Comparison of ENCODE assay signal across 8 mouse cellular contexts in genomic region chr12:78910684-78911461, GRCm38 (mm10). TPM values are rescaled to one million over a fixed set of nuclear protein-coding genes. Genes with fewer than 3 reads are reported as not detected.
DNase-seq lines count a peak whose midpoint lies in the region; TF ChIP-seq lines count a peak whose summit lies in the region.

No protein-coding gene starts in this region.

- TF ChIP-seq CTCF in bone marrow macrophage, adult 2 months (IDR thresholded peaks at IDR 0.05; ENCODE audit: low read depth, low read length) = no peak

- no peaks in the 10 kb centered on the region for H3K36me3 ChIP-seq in hindbrain, embryonic 10.5 days
- H3K36me3 ChIP-seq in midbrain, embryonic 10.5 days = no peaks in the 10 kb centered on the region

- WGBS in hindbrain, embryonic 10.5 days = 11% methylated on average over 16 of the region's 16 CpGs
- WGBS in midbrain, embryonic 10.5 days = 11% methylated on average over 16 of the region's 16 CpGs

- TF ChIP-seq POLR2A in bone marrow macrophage, adult 2 months (IDR thresholded peaks at IDR 0.05; ENCODE audit: borderline replicate concordance, low read depth, low read length) = no peak

- H3K27ac ChIP-seq in bone marrow macrophage, adult 2 months (ENCODE audit: insufficient read depth, low read depth, low read length) = no peak overlapping the region
- peak overlapping the region; percentile 53; the same call in 1 of the 2 replicates for H3K27ac ChIP-seq in hindbrain, embryonic 10.5 days
- peak overlapping the region; percentile 35; the same call in 1 of the 2 replicates for H3K27ac ChIP-seq in midbrain, embryonic 10.5 days (replicated peaks)

- peak overlapping the region; percentile 28; the same call in 1 of the 2 replicates for H3K4me3 ChIP-seq in bone marrow macrophage, adult 2 months (ENCODE audit: insufficient read depth, low read length)
- H3K4me3 ChIP-seq in hindbrain, embryonic 10.5 days = peak overlapping the region; percentile 55
- peak overlapping the region; percentile 53 for H3K4me3 ChIP-seq in midbrain, embryonic 10.5 days

- H3K27me3 ChIP-seq in hindbrain, embryonic 10.5 days (ENCODE audit: insufficient read depth, poor library complexity, severe bottlenecking) = peaks cover 90% of the 10 kb centered on the region
- peaks cover 91% of the 10 kb centered on the region for H3K27me3 ChIP-seq in midbrain, embryonic 10.5 days (ENCODE audit: low read depth, poor library complexity, severe bottlenecking)

- H3K4me1 ChIP-seq in bone marrow macrophage, adult 2 months (ENCODE audit: control insufficient read depth, insufficient read depth, low read length) = peaks cover 13% of the 10 kb centered on the region
- H3K4me1 ChIP-seq in hindbrain, embryonic 10.5 days (replicated peaks) = peaks cover 20% of the 10 kb centered on the region
- H3K4me1 ChIP-seq in midbrain, embryonic 10.5 days = peaks cover 30% of the 10 kb centered on the region

- H3K9me3 ChIP-seq in hindbrain, embryonic 10.5 days = no peaks in the 10 kb centered on the region
- H3K9me3 ChIP-seq in midbrain, embryonic 10.5 days (replicated peaks) = 0 out of 2 replicates have a peak, but pooled peaks cover 3% of the 10 kb centered on the region

- DNase-seq in ES-CJ7 (ENCODE audit: low read depth, low spot score) = peak; percentile 31
- peak; percentile 27 for DNase-seq in hindbrain, embryonic 10.5 days (ENCODE audit: low spot score)
- DNase-seq in midbrain, embryonic 10.5 days (ENCODE audit: low spot score) = peak; percentile 29
- no peak for DNase-seq in layer of hippocampus, adult 8-10 months (ENCODE audit: low spot score in 2 of 2)
- DNase-seq in natural killer cell, adult 2 months (ENCODE audit: low spot score in 2 of 2) = no peak
- DNase-seq in kidney, adult 11 months = no peak
- DNase-seq in gastrocnemius, adult 18-20 months (ENCODE audit: low spot score) = no peak

RNA-seq across cellular contexts. Expression of gene Plek2, which starts 4.1 kb away (rescaled TPM):
- not detected in 2 replicates for polyA plus RNA-seq in bone marrow macrophage, adult 2 months (2012; ENCODE audit: insufficient read depth, insufficient read length, missing spikeins)
- 1.9 and 2.6 TPM in 2 replicates for polyA plus RNA-seq in hindbrain, embryonic 10.5 days (2016; fragmentation: Nextera tagmentation; extraction: Ambion mirVana)
- 2.0 and 2.2 TPM in 2 replicates for polyA plus RNA-seq in midbrain, embryonic 10.5 days (2016; fragmentation: Nextera tagmentation; extraction: Ambion mirVana)
- total RNA-seq in layer of hippocampus, adult 8-10 months (2022) = under 1 TPM in 3 of 4 experiments, not detected in 1; 0.21 to 0.49 (median 0.34) TPM
- under 1 TPM in 1 of 2 experiments, not detected in 1; 0.14 TPM for total RNA-seq in gastrocnemius, adult 18-20 months (2021)

RNA-seq across cellular contexts. Expression of gene Eif2s1, which starts 49.3 kb away (rescaled TPM):
- 40.7 and 44.0 TPM in 2 replicates for polyA plus RNA-seq in bone marrow macrophage, adult 2 months (2012; ENCODE audit: insufficient read depth, insufficient read length, missing spikeins)
- 217 and 297 TPM in 2 replicates for polyA plus RNA-seq in hindbrain, embryonic 10.5 days (2016; fragmentation: Nextera tagmentation; extraction: Ambion mirVana)
- polyA plus RNA-seq in midbrain, embryonic 10.5 days (2016; fragmentation: Nextera tagmentation; extraction: Ambion mirVana) = 270 and 310 TPM in 2 replicates
- 10 to 100 TPM; 46.6 to 56.8 (median 50.9) TPM for total RNA-seq in layer of hippocampus, adult 8-10 months (2022)
- total RNA-seq in gastrocnemius, adult 18-20 months (2021) = 10 to 100 TPM; 37.1 to 42.4 TPM

RNA-seq across cellular contexts. Expression of gene Atp6v1d, which starts 49.4 kb away (rescaled TPM):
- polyA plus RNA-seq in bone marrow macrophage, adult 2 months (2012; ENCODE audit: insufficient read depth, insufficient read length, missing spikeins) = 138 and 153 TPM in 2 replicates
- polyA plus RNA-seq in hindbrain, embryonic 10.5 days (2016; fragmentation: Nextera tagmentation; extraction: Ambion mirVana) = 71.2 and 82.0 TPM in 2 replicates
- 71.1 and 80.0 TPM in 2 replicates for polyA plus RNA-seq in midbrain, embryonic 10.5 days (2016; fragmentation: Nextera tagmentation; extraction: Ambion mirVana)
- total RNA-seq in layer of hippocampus, adult 8-10 months (2022) = 100 to 1,000 TPM; 242 to 278 (median 250) TPM
- total RNA-seq in gastrocnemius, adult 18-20 months (2021) = 10 to 100 TPM; 64.3 to 67.3 TPM

Comparison
In these comparisons a context has a peak if more than half of its experiments do, and no peak if none do; other contexts are left out.
1. DNase-seq: peak in ES-CJ7 (single experiment), hindbrain, embryonic 10.5 days (single experiment) and midbrain, embryonic 10.5 days (single experiment); none in layer of hippocampus, adult 8-10 months (0 of 2), natural killer cell, adult 2 months (0 of 2), kidney, adult 11 months (single experiment) and gastrocnemius, adult 18-20 months (single experiment).
2. Peak in every context shown above with its lines, with median percentiles within 50 percentile points of each other: H3K4me3 ChIP-seq.